Mouse (Mus musculus) ES-E14 (cell line): ENCODE results near the gene H6pd.

Experiments used
- CHD2 ChIP-seq: IDR thresholded peaks from 2 replicates; pipeline ENCODE4 v1.6.1; 2014; ENCODE audit warnings: mild to moderate bottlenecking, low read depth, low read length, inconsistent platforms
- HCFC1 ChIP-seq: IDR thresholded peaks from 2 replicates; pipeline ENCODE4 v1.6.1; 2012; ENCODE audit warnings: low read length, inconsistent platforms, borderline replicate concordance; ENCODE audit not compliant: insufficient read depth

DNA sequence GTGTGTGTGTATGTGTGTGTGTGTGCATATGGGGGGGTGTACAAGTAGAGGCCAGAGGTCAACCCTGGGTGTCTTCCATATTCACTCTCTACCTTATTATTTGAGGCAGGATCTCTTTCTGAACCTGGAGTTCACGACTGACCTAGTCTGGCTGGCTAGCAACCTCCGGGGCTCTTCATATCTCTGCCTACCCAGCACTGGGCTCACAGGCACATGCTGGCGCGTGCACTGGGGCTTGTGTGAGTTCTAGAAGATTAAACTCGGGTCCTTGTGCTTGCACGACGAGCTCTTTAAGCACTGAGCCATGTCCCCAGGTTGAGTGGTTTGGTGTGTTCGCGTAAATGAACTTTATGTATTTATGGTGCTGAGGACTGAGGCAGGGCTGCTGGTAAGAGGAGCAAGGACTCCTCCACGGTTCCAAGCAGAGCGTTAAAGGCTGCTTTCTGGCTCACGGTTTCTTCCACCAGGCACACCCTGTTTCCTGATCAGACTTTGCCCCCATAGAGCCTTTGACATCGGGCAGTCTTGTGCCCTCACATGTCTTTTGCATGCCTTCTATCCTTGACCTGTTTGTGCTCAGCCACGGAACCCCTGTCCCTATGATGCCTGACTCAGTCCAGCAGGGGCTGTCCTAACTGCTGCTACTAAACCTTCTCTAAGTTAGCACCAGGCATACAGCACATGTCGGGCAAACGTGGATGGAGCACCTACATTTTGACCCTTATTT, 75.1 kb downstream of the H6pd start:
- no peak for TF ChIP-seq CHD2
- TF ChIP-seq HCFC1: no peak
